Mouse (Mus musculus): ENCODE results near the gene Ttc16.

Gene Ttc16

DNA sequence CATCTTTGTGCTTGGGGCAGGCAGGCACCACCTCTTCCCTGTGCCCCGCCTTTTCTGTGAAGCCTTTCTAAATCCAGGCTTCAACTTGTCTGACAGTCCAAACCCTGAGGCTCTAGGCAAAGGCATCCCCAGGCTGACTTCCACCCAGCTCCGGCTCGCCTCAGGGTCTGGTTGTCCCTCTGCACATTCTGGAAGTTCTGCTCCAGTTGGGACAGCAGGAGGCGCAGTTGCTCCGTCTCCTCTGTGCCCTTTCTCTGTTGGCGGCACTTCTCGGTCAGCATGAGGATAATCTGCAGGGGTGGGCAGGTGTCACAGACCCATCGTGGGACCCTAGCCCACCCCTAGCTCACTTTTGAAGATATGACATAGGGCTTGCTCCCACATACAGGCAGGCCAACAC lies 3.7 kb upstream of the Ttc16 start:
- peak; percentile 78 for DNase-seq

DNA sequence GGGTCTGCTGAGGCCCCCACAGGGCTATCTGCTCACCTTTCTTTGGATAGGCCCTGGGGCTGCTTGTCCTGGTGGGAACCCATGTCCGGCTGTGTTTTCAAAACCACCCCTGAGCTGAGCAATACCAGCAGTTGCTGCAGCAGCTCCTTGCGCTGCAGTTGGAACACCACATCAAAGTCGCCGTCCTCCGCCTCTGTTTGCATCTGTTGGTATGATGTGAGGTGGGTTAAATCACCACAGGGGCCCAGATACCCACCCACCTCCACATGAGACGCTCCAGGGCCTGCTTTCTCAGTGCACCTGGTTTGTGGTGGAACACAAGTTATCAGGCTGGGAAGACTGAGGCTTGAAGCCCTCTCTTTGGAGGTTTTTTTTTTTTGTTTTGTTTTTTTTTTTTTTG lies 2.6 kb upstream of the Ttc16 start:
- no peak for DNase-seq

DNA sequence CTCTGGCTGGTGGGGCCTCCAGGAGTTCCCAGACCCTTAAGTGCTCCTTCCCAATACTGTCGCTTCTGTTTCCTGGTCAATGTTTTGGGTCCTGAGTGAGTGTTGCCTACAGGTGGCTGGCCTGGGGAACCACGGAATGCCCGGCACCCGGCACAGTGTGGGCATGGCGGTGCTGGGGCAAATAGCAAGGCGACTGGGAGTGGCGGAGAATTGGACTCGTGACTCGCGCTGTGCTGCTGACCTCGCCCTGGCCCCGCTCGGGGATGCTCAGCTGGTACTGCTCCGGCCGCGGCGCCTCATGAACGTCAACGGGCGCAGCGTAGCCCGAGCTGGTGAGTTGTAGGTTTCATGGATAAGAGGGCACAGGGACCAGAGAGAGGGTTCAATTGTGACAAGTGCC lies 759 bp upstream of the Ttc16 start:
- no peak for DNase-seq

- no peak for DNase-seq
These were observed 2.7 kb downstream of the Ttc16 start for GRCm38 (mm10) chr2:32772626-32773279.

DNA sequence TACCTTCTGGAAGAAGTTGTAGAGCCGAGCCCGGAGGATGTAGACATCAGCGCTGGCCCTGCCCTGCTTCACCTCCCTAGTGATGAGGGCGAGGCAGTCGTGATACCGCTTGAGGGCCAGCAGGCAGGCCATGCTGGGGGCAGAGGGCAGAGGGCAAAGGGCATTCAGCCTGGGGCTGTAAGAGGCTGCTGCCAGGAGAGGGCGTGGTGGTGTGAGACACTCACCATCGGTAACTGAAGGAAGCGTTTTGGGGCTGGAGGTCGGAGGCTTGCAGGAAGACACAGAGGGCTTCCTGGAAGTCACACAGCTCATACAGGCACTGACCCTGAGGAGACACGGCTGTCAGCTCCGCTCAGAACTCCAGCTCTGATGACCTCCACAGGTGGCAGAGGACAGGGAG lies 3.5 kb downstream of the Ttc16 start:
- no peak for DNase-seq

DNA sequence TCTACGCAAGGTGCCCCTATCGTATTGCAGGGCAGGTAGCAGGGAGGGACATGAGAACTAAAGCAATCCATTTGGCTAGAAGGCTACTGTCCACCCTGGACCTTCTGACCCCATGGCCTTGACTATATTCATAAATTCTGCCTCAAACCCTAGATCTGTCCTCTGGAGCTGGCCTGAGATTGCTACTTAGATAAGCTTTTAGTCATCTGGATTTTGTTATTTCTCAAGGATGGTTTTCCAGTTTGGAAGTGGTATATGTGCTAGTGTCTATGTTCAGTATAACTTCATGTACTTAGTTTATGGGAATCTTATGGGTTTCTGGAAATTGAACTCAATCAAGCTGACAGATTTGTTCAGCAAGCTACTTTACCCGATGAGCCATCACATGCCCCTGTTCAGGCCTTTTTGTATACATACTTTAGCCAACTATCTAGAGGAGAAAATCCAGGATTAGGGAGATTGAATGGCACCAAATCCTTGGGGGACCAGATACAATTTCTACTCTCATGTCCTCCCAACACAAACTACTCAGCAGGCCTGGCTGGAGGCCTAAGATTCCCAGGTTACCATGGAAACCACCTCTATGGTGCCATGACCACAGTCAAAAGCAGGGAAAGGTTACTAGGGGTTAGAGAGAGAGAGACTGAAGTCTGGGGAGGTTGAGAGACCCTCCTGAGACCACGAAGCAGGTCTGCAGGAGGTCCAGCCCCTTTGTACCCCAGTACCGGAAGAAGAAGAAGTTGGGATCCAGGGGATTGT lies 5.9 kb downstream of the Ttc16 start:
- DNase-seq = no peak

DNA sequence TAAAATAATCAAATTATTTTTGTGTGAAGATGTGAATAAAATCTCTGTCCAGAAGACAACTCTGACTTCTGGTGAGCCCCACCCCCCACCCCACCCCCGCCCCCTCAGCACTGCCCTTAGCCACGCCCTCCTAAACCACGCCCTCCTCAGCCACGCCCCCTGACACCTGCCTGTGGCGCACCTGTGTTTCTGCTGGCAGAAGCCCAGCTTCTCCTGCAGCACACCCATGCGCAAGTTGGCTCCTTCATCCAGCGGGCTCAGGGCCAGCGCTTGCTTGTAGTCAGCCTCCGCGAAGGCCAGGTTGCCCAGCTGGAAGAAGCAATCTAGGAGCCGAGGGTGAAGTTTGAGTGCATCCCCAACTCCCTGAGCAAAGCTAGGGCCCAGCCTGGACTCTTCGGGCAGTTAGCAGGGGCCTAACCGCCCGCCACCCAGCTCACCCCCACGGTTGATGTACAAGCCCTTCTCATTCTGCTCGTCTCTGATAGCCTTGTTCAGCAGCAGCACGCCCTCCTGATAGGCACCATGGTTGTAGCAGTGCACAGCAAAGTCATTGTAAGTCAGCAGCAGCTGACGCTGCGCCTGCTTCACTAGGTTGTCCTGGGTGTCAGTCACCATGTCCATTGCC lies 6.7 kb downstream of the Ttc16 start:
- DNase-seq = peak; percentile 66

GRCm38 (mm10) chr2:32767241-32767640 lies 8.2 kb downstream of the Ttc16 start:
- DNase-seq = no peak

DNA sequence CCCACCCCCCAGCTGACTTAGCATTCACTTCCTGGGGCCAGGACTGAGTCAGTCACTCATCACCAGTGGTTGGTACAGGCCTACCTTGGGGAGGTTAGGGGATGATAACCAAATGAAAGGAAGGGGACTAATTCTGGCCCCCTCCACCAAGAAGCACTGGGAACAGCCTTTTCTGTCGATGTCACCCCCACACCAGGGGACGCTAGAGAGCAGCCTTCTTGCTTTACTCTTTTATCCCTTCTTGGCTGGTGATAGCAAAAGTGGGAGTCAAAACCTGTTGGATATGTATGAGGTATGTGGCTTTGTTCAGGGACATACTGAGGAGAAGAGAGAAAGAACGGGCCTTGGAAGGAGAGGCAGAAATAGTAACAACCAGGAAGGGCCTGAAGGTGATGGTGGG lies 12.1 kb downstream of the Ttc16 start:
- DNase-seq = no peak

DNA sequence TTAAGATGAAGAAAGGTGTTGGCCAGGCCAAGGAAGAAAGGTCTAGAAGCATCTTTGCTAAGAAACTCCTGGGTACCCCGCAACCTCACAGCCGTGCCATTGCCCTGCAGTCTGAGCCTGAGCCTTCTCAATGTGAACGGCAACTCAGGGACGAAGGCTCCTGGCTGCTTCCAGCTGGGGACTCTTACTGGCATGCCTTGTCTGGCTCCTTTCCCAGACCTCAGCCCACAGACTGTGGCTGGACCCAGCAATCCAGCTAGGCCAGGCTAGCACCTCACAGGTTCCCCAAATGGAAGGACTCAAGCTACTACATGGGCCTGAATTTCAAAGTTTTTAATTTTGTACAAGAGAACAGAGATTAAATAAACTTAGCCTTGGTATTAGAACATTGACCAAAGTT lies 13.6 kb downstream of the Ttc16 start:
- no peak for DNase-seq

GRCm38 (mm10) chr2:32761361-32761760 lies 14.1 kb downstream of the Ttc16 start:
- no peak for DNase-seq

GRCm38 (mm10) chr2:32759001-32759400 lies 16.4 kb downstream of the Ttc16 start:
- DNase-seq = no peak

DNA sequence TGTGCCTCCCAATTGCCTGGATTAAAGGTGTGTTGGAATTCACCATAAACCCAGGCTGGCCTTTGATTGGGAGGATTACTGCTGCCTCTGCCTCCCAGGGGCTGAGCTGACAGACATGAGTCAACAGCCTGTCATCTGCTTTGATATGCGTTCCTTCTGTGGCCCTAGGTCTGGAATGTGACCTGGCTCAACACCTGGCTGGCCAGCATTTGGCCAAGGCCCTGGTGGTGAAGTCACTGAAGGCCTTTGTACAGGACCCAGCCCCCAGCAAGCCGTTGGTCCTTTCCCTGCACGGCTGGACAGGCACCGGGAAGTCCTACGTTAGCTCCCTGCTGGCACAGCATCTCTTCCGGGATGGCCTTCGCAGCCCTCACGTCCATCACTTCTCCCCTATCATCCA lies 16.9 kb downstream of the Ttc16 start:
- DNase-seq = no peak

DNA sequence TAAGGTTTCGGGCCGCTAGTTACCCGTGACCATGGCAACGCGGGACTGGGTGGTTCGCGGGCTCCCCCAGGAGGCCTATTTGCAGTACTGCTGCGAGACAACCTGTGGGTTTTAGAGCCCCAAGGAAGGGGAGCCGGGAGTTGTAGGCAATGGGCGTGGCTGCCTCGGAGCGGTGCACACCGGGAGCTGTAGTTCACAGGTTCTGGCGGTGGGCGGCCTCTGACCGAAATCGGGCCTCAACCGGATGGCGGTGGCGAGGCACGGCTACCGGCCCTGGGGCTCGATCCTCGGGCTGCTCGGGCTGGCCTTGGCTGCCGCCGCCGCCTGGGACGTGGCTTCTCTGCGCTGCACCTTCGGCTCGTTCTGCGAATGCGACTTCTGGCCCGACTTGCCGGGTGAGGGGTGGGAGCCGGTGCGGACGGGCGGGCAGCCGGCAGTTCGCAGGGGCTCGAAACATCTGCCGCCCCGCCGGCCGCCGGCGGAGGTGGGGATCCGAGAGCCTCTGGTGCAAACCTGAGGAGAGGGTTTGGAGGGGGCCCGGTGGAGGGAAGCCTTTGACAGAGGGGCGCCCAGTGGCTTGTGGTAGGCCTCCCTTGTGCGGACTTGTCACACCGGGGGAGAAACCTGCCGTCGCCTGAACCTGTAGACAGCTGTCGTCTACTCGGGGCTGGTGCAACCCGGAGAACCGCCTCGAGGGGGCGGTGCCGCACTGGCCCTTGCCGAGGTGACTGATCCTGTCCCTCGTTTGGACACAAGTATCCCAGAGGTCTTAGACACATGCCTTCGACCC lies 18.2 kb downstream of the Ttc16 start, which contains the start of gene Tor2a:
Gene Tor2a, plus strand, starts transcription at position 179 of the 790 bp plus-strand sequence.
- peak; percentile 97 for DNase-seq

DNA sequence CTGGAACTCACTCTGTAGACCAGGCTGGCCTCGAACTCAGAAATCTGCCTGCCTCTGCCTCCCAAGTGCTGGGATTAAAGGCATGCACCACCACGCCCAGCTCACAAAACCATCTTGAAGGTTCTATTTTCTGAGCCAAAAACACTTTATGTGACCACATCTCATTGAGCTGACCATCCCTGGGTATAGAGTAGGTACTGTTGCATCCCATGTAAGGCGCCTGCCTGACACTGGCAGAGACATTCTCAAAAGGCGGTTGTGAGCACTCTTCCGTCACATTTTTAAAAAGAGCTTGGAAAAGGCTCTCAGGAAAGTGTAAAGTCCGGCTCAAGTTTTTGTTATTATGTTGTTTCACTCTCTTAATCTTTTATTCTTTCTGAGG lies 18.8 kb downstream of the Ttc16 start:
- no peak for DNase-seq

GRCm38 (mm10) chr2:32752181-32752580 lies 23.3 kb downstream of the Ttc16 start:
- no peak for DNase-seq

- DNase-seq = no peak
These were observed 23.8 kb downstream of the Ttc16 start for GRCm38 (mm10) chr2:32751665-32752033.

DNA sequence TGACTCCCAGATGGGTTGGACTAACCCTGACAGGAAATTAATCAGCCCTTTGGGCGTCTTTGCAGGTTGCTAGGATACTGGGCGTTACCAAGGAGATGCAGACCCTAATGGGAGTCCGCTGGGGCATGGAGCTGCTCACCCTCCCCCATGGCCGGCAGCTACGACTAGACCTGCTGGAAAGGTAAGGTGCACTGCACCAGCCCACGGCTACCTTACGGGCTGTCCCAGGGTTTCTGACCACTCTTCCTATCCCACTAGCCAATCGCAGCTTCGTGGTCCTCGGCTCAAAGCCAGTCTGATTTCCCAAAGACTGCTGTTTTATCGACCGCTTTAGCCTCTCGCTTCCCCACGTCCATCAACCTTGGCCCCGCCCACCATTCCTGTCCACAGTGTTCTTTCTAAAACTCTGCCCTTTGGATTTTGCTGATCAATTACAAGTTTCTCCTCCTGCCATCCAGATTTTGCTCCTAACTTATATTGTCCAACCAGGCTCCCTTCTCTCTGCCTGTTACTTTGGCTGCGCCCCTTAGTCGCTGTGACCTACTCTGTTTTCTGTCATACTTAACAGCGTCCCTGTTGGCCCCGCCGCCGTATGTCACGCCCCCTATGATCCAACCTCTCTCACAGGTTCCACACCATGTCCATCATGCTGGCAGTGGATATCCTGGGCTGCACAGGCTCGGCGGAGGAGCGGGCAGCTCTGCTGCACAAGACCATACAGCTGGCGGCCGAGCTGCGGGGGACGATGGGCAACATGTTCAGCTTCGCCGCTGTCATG lies 24.4 kb downstream of the Ttc16 start:
- DNase-seq = no peak

DNA sequence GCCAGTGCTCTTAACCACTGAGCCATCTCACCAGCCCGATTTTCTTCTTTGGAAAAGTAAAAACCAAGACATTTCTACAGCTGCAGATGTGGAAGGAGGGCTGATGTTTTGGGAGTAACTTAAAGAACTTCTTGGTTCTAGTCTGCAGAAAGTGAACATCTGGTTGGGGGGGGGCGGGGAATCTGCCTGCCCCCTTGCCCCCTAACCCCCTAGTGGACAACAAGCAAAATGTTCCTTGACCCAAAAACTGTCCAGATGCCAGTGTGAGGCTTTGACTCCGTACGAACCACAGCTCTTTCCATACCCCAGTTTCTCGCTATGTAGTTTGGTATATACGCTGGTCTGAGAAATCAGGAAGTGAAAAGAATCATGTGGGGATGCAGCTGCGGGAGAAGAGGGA lies 25.2 kb downstream of the Ttc16 start:
- no peak for DNase-seq

DNA sequence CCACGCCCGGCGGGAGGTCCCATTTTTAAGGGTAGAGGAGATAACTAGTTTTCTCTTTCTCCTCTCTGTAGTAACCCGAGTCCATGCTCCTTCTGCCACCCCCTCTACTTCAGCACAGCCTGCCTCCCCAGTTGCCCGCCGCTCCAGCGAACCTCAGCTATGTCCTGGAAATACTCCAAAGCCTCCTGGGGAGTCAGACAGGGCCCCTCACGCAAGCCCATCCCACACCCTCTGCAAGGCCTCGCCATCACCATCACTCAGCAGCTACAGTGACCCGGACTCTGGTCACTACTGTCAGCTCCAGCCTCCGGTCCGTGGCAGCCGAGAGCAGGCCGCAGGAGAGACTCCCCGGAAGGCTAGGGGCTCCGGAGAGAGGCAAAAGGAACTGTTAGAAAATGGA lies 26.4 kb downstream of the Ttc16 start:
- no peak for DNase-seq

- peak; percentile 40 for DNase-seq
These were observed 31.0 kb downstream of the Ttc16 start for GRCm38 (mm10) chr2:32744272-32744982.

- DNase-seq = peak; percentile 93
These were observed 33.3 kb downstream of the Ttc16 start for GRCm38 (mm10) chr2:32742173-32742531.
